Mouse (Mus musculus) neural tube, embryonic 13.5 days (tissue): Measurements from ENCODE around the gene Ccnl1. TPM values are rescaled to one million over a fixed set of nuclear protein-coding genes. Genes with fewer than 3 reads are reported as not detected.

Experiments
- ATAC-seq: fragments of 200-750 bp; cut with Nextera tagmentation; 2 replicates; pipeline ENCODE4 v1.8.0; 2017; ENCODE audit warnings: low read depth, mild to moderate bottlenecking, moderate TSS enrichment, moderate library complexity
- H3K27ac ChIP-seq: fragments of 300-500 bp; sonication (generic); replicated peaks from 2 replicates; pipeline ENCODE4 v1.5.1; 2015; ENCODE audit warnings: moderate library complexity, mild to moderate bottlenecking, inconsistent platforms
- H3K27me3 ChIP-seq: fragments of 300-500 bp; sonication (generic); 2 replicates; pipeline ENCODE4 v1.6.1; 2015; ENCODE audit warnings: mild to moderate bottlenecking, inconsistent platforms
- H3K36me3 ChIP-seq: fragments of 300-500 bp; sonication (generic); 2 replicates; pipeline ENCODE4 v1.6.1; 2015; ENCODE audit warnings: mild to moderate bottlenecking, inconsistent platforms
- H3K4me1 ChIP-seq: fragments of 300-500 bp; sonication (generic); replicated peaks from 2 replicates; pipeline ENCODE4 v1.6.1; 2015; ENCODE audit warnings: inconsistent platforms
- H3K4me2 ChIP-seq: fragments of 300-500 bp; sonication (generic); 2 replicates; pipeline ENCODE4 v1.6.1; 2015; ENCODE audit warnings: inconsistent platforms, mild to moderate bottlenecking, moderate library complexity
- H3K4me3 ChIP-seq: fragments of 300-500 bp; sonication (generic); 2 replicates; pipeline ENCODE4 v1.5.1; 2015; ENCODE audit warnings: mild to moderate bottlenecking, inconsistent platforms
- H3K9ac ChIP-seq: fragments of 300-500 bp; sonication (generic); 2 replicates; pipeline ENCODE4 v1.6.1; 2015; ENCODE audit warnings: moderate library complexity, mild to moderate bottlenecking, inconsistent platforms
- H3K9me3 ChIP-seq: fragments of 300-500 bp; sonication (generic); 2 replicates; pipeline ENCODE4 v1.6.1; 2016; ENCODE audit warnings: inconsistent platforms
- WGBS: fragments of 180-500 bp; shearing (Covaris S2); methylation state at CpG from one replicate; pipeline ENCODE4 v1.1.7; 2015; 5-methylcytosine and 5-hydroxymethylcytosine counted together
- polyA plus RNA-seq: library from polyadenylated mRNA; unstranded; fragments of >200 nt; fragmentation: Nextera tagmentation; extraction: Ambion mirVana; gene quantifications from 2 replicates; pipeline ENCODE4 v1.2.1, GENCODE M21; 2015

The Ccnl1 gene
- polyA plus RNA-seq, 1 experiment from 2014 or later: 75.1 TPM

DNA sequence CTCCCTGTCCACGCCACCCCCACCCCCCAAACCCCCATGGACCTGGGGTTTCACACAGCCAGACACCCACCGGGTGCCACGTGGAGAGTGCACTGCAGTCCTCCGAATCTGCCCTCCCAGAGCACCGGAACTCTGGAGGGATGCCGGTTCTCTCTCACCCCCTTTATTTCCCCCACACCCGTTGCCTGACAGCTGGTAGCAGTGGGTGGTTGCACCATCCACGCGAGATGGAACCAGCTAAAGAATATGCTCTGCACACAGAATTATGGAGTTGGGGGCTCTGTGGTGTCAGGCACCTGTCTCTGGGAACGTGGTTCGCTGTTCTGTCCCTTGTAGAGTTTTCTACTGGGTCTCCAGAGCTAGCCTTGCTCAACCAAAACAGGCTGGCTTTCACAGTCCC is 45.8 kb downstream of the Ccnl1 start:
- no peaks in the 10 kb centered on the region for H3K27me3 ChIP-seq
- no peaks in the 10 kb centered on the region for H3K4me1 ChIP-seq
- no peak overlapping the region for H3K4me2 ChIP-seq
- H3K9me3 ChIP-seq: no peaks in the 10 kb centered on the region
- WGBS: 77% methylated on average over 11 of the region's 11 CpGs
- H3K9ac ChIP-seq: no peak overlapping the region
- no peak for ATAC-seq
- H3K4me3 ChIP-seq: no peak overlapping the region
- no peaks in the 10 kb centered on the region for H3K36me3 ChIP-seq
- no peak overlapping the region for H3K27ac ChIP-seq

DNA sequence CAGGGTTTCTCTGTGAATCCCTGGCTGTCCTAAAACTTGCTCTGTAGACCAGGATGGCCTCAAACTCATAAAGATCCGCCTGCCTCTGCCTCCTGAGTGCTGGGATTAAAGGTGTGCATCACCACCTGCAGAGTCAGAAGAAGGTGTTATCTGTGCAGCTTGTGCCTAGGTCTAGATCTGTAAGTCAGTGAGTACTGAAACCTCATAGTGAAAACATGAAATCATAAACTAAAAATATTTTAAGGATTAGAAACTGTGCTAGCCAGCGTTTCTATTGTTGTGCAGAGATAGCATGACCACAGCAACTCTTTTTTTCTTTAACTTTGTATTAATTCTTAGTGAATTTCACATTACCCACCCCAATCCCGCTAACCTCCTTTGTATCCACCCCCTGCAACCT is 46.8 kb downstream of the Ccnl1 start:
- Histone ChIP-seq H3K4me1 (no peaks in the 10 kb centered on the region), H3K27ac (no peak overlapping the region), H3K36me3 (no peaks in the 10 kb centered on the region), H3K9ac (no peak overlapping the region), H3K4me2 (no peak overlapping the region), H3K4me3 (no peak overlapping the region), H3K27me3 (no peaks in the 10 kb centered on the region), H3K9me3 (no peaks in the 10 kb centered on the region)
- ATAC-seq: no peak
- 94% methylated on average over 3 of the region's 3 CpGs for WGBS

DNA sequence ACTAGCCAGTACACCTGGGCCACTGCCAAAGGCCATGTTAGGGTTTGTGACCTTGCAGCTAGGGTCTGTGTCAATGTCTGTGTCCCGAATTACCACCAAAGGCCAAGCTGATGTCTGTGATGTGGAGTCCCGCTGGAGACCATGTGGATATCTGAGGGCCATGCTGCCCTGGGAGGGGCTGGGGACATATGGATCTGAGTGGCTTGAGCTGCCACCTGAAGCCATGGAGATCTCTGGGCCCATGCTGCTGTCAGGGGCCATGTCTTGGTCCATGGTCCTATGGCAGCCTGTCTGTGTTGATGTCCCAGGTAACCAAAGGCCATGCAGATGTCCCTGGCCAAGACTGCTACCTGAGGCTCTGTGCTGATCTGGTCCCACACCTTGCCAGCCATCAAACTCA is 48.6 kb downstream of the Ccnl1 start:
- Histone ChIP-seq H3K9ac (no peak overlapping the region), H3K4me3 (no peak overlapping the region), H3K4me2 (no peak overlapping the region), H3K4me1 (no peaks in the 10 kb centered on the region), H3K27me3 (no peaks in the 10 kb centered on the region), H3K9me3 (no peaks in the 10 kb centered on the region), H3K27ac (no peak overlapping the region), H3K36me3 (no peaks in the 10 kb centered on the region)
- no peak for ATAC-seq
- WGBS: 92% methylated on average over 2 of the region's 2 CpGs

DNA sequence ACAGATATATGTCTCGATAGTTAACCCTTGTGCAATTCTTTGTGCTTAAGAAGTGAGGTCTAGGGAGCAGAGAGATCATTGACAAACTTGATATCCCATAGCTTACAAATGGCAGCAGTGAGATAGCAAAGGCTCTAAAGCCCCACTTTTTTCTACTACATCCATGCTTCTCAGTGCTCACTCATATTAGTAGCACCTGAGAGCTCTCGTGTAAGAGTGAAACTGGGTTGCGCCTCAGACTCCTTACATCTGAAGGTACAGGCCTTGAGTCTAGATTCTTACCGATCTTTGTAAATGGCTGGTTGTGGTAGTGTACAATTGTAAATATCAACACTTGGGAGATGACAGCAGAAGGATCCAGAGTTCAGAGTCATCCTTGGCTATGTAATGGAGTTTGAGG is 50.5 kb downstream of the Ccnl1 start:
- H3K36me3 ChIP-seq: no peaks in the 10 kb centered on the region
- WGBS: 96% methylated on average over 4 of the region's 4 CpGs
- H3K9ac ChIP-seq: no peak overlapping the region
- H3K9me3 ChIP-seq: no peaks in the 10 kb centered on the region
- no peak overlapping the region for H3K27ac ChIP-seq
- H3K4me1 ChIP-seq: no peaks in the 10 kb centered on the region
- ATAC-seq: no peak
- no peaks in the 10 kb centered on the region for H3K27me3 ChIP-seq
- H3K4me2 ChIP-seq: no peak overlapping the region
- no peak overlapping the region for H3K4me3 ChIP-seq

DNA sequence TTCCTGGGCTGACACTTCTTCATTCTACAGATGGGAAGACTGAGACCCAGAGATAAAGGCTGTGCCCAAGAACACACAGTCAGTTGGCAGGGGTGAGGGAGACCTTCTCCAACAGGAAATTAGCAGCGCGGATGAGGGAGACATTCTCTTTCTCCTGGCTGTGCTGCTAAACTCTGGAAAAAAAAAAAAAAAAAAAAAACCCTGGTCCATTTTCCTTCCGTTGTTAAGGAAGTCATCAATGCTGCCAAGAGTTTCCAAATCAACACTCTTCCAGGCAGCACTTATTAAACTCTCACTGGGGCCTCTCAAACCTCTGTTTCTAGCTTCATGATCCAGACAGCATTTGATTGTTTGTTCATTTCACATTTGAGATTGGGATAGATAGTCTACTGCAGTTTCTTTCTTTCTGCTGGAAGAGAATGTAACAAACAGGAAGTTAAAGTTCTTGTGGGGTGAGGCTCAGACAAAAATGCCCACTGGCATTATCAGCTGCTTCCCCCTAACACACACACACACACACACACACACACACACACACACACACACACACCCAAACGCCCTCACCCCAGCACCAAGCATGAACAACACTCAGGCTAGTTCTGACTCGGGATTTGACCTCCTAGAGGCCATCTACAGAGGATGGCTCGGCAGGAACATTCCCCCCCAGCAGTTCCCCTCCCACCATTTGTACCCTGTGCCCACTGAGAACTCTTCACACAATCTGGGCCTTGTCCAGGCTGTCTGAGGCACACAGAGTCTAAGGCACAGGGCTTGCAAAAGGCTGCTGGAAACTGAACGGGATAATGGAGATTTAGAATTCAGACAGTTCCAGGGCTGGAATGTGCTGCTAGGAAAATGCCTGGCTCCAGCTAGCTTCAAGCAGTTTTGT is 52.5 kb downstream of the Ccnl1 start:
- no peak for ATAC-seq
- Histone ChIP-seq H3K36me3 (no peaks in the 10 kb centered on the region), H3K27me3 (no peaks in the 10 kb centered on the region), H3K4me1 (no peaks in the 10 kb centered on the region), H3K4me2 (no peak overlapping the region), H3K9me3 (no peaks in the 10 kb centered on the region), H3K9ac (no peak overlapping the region), H3K4me3 (no peak overlapping the region), H3K27ac (peak overlapping the region; percentile 18; the same call in 1 of the 2 replicates)
- 52% methylated on average over 7 of the region's 7 CpGs for whole genome bisulfite sequencing

DNA sequence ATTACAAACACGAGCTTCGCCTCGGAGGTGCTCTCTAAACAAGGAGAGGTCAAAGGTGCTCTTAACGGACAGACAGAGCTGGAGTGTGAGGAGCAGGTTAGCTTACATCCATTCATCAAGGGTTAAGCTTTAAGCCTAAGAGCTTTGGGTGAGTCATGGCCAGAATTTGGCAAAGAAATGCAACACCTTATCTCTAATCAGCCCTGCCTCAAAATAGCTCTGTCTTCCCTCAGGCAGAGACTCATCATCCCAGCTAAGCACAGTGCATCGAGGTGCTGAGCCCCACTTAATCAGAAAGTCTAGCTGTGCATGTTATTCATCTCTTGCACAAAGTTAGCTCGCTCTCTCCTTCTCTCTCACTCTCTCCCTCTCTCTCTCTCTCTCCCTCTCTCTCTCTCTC is 53.3 kb downstream of the Ccnl1 start:
- no peak overlapping the region for H3K9ac ChIP-seq
- 67% methylated on average over 6 of the region's 6 CpGs for WGBS
- H3K4me3 ChIP-seq: no peak overlapping the region
- no peaks in the 10 kb centered on the region for H3K9me3 ChIP-seq
- H3K36me3 ChIP-seq: no peaks in the 10 kb centered on the region
- no peak overlapping the region for H3K27ac ChIP-seq
- H3K4me1 ChIP-seq: no peaks in the 10 kb centered on the region
- no peak overlapping the region for H3K4me2 ChIP-seq
- no peaks in the 10 kb centered on the region for H3K27me3 ChIP-seq
- no peak for ATAC-seq

DNA sequence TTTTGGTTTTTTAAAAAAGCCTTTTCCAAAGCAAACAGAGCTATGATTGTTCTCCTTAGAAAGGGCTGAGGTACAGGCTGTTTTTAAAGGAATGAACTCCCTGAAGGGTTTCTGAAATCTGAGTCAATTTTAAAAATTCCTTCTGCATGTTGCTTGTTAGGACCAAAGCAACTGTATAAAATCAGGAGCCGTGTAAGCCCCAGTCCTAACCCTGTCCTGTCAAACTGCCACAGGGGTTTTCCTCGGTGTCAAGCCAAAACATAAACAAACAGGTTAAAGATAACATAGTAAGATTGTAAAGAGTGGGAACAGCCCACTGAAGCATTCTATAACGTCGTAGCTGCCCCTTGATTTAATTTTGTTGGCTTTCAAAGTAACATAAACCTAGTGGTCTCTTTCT is 53.9 kb downstream of the Ccnl1 start:
- H3K4me2 ChIP-seq: no peak overlapping the region
- H3K9me3 ChIP-seq: no peaks in the 10 kb centered on the region
- no peaks in the 10 kb centered on the region for H3K4me1 ChIP-seq
- H3K27ac ChIP-seq: no peak overlapping the region
- H3K4me3 ChIP-seq: no peak overlapping the region
- H3K36me3 ChIP-seq: no peaks in the 10 kb centered on the region
- no peak for ATAC-seq
- 56% methylated on average over 4 of the region's 4 CpGs for WGBS
- H3K9ac ChIP-seq: no peak overlapping the region
- no peaks in the 10 kb centered on the region for H3K27me3 ChIP-seq

DNA sequence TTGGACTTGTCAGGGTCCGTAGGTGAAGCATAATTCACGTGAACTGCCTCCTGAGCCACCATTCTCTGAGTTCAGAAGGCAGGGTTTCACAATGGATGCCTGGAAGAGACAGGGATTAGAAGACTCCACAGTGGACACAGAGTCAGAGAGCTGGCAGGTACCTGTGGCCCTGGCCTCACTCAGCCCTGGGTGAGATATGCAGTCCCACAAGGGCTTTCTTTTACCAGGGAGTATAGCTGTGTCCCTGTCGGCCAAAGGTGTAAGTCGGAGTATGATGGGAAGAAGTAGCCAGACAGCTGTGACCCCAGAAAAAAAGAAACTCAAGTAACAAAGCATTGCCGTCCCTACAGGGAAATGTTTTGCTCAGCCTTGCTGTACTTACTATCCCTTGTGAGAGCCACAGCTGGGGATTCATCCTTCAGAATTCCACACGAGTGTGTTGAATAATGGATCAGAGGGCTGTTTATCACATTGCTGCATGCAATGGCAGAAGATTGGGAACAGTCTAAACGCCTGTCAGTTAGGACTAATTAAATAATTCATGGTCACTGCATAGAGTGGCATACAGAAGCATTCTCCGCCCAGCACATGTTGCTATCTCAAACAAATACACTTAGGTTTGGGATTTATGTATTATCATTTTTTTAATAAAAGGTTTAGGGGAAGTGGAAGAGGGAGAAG is 59.3 kb downstream of the Ccnl1 start:
- no peak overlapping the region for H3K9ac ChIP-seq
- peaks cover 6% of the 10 kb centered on the region; the same call in 1 of the 2 replicates for H3K4me1 ChIP-seq
- WGBS: 50% methylated on average over 8 of the region's 8 CpGs
- no peaks in the 10 kb centered on the region for H3K36me3 ChIP-seq
- H3K4me2 ChIP-seq: no peak overlapping the region
- H3K27ac ChIP-seq: no peak overlapping the region
- no peak for ATAC-seq
- no peaks in the 10 kb centered on the region for H3K27me3 ChIP-seq
- no peaks in the 10 kb centered on the region for H3K9me3 ChIP-seq
- H3K4me3 ChIP-seq: no peak overlapping the region

DNA sequence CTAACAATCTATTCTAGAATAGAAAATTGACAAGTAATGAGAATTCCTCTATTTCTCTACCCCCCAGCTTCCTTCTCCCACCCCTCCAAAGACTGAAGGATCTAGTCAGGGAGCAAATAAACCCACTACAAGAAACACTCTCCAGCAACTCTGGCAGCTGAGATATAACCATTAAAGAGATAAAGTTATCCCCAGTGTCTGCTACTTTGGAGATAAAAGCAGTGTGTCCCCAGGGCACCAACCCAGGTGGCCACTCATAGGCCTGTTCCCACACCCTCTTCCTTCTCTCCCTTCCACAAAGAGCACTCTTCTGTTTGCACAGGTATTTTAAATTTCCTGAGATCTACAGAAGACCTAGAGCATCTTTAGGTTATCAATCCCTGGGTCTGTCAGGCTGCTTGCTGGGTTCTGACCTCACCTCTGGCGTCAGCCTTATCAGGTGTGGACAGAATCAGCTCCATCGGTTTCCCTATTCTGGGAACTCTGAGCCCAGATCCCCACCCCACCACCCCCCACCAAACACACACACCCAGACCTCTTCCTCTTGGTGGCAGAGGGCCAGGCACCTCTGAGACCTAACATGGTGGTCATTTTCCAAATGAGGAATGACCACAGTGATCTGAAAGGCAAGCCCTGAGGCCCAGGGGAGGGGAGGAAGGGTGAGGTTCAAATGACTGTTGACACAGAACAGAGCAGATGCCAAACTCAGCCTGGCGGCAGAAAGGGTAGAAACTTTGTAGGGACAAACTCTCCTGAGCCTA is 60.6 kb downstream of the Ccnl1 start:
- H3K9ac ChIP-seq: no peak overlapping the region
- no peak for ATAC-seq
- H3K9me3 ChIP-seq: no peaks in the 10 kb centered on the region
- H3K4me3 ChIP-seq: no peak overlapping the region
- WGBS: 86% methylated on average over 3 of the region's 3 CpGs
- H3K36me3 ChIP-seq: no peaks in the 10 kb centered on the region
- H3K4me1 ChIP-seq: peaks cover 6% of the 10 kb centered on the region; the same call in 1 of the 2 replicates
- H3K4me2 ChIP-seq: no peak overlapping the region
- H3K27ac ChIP-seq: no peak overlapping the region
- no peaks in the 10 kb centered on the region for H3K27me3 ChIP-seq
